Mouse (Mus musculus): Measurements from ENCODE around the gene C1qtnf3. TPM values are rescaled to one million over a fixed set of nuclear protein-coding genes. Genes with fewer than 3 reads are reported as not detected.

Gene C1qtnf3
- polyA plus RNA-seq, 1 experiment, result not detected

Other genes starting within 250 kb of the C1qtnf3 start
- 1.7 and 2.3 TPM in 2 replicates for gene Rai14, start 237.7 kb upstream of the C1qtnf3 start, polyA plus RNA-seq (2012; ENCODE audit: insufficient read depth, insufficient read length, missing spikeins)
- gene Amacr, start 29.4 kb downstream of the C1qtnf3 start, polyA plus RNA-seq (2012; ENCODE audit: insufficient read depth, insufficient read length, missing spikeins), result 29.9 and 30.8 TPM in 2 replicates
- gene Slc45a2, start 48.4 kb downstream of the C1qtnf3 start, polyA plus RNA-seq (2012; ENCODE audit: insufficient read depth, insufficient read length, missing spikeins), result not detected in 2 replicates
- not detected in 2 replicates for gene Rxfp3, start 85.7 kb downstream of the C1qtnf3 start, polyA plus RNA-seq (2012; ENCODE audit: insufficient read depth, insufficient read length, missing spikeins)
- gene Adamts12, start 112.5 kb downstream of the C1qtnf3 start, polyA plus RNA-seq (2012; ENCODE audit: insufficient read depth, insufficient read length, missing spikeins), result 1.6 and 2.3 TPM in 2 replicates

Measured in brown adipose tissue, adult 24 weeks (tissue).